Mouse (Mus musculus) liver, postnatal 0 days (tissue): ENCODE measurements around the gene Fam118a.

Source experiments
- CTCF ChIP-seq: sonication (generic); IDR thresholded peaks from 2 replicates; pipeline ENCODE4 v1.5.1; 2016; ENCODE audit warnings: antibody characterized with exemption, low read depth
- EP300 ChIP-seq: IDR thresholded peaks from 2 replicates; pipeline ENCODE4 v1.6.1; 2016; ENCODE audit warnings: antibody characterized with exemption, low read depth, mild to moderate bottlenecking

DNA sequence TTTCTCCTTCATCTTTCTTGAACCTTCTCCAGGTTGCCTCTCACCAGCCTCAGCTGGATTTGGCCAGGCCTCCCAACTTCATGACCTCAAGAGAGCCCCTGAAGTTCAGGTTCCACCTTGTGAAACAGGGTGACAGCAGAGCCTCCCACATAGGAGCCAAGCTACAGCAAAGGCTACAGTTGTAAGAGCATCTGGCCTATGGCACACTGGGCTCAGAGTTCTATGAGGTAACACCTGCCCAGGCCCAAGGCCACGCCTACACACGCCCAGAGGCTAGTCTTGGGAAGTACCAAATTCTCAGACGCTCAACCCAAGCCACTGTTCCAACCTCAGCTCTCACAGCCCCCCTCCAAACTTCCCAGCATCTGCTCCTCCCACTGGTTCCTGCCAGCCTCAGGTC lies 45.9 kb upstream of the Fam118a start:
- TF ChIP-seq EP300 (no peak), CTCF (no peak)
